Mouse (Mus musculus): ENCODE measurements around the gene Tnrc18.

DNA sequence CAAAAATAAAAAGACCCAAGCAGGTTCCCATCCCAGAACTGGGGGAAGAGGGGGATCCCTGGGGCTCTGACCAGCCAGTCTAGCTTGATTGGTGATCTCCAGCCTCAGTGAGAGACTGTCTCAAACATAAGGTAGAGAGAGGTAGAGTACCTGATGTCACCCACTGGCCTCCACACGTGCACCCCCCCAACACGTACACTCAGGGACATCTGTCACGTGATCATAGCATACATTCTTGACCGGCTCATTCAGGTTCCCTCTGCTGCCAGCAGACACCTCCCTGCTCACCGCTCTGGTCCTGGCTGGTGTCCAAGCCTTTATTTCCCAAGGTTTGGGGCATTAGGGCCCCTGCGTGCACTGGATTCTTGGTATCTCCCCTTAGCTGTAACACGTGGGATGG lies 108.0 kb downstream of the Tnrc18 start:
- no peak for TF ChIP-seq POLR2A (IDR thresholded peaks at IDR 0.05; ENCODE audit: extremely low read depth, insufficient read depth, low read length)
- TF ChIP-seq CTCF (IDR thresholded peaks at IDR 0.05; ENCODE audit: low read depth, low read length), result no peak
